Mouse (Mus musculus) heart, postnatal 25 days (tissue): ENCODE measurements around the gene Sdsl. TPM values are rescaled to one million over a fixed set of nuclear protein-coding genes. Genes with fewer than 3 reads are reported as not detected.
"Not testable (repeated sequence)": the region's sequence is repeated elsewhere in the genome, so short reads cannot be mapped to it uniquely, and the experiment has no call there.

Experiments used
- DNase-seq: peaks from one replicate; pipeline ENCODE4 v3.0.0; 2022; ENCODE audit warnings: low spot score
- intact Hi-C: fragments of 180-260 bp; cut with DNase I; formaldehyde crosslinking; loops from one replicate; pipeline ENCODE4 v1.15.1; 2025
- total RNA-seq, 2 experiments: library from RNA; stranded (reverse); gene quantifications; 2 replicates each; pipeline ENCODE4 v1.2.3; 2021

The Sdsl gene
- total RNA-seq: 1 to 10 TPM; 8.8 to 9.6 TPM

DNA sequence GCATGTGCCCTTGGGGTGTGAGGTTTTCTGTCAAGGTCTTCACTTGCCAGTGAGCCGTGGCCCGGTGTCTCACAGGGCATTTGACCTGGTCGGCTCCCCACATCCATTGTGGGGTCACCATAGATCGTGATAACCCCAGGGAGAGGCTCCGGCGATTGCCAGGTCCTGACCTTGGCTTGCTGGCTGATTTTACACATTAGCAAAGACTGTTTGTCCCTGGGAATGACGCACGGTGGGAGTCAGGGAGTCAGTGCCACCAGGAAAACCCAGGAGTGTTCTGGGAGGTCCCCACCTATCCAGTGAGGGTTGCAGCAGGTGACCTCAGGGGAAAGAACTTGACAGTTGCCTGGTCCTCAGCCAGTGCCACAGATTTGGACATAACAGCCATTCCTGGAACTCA lies at the start of gene Sdsl:
Gene Sdsl, minus strand, starts transcription at position 41 of the 400 bp plus-strand sequence.
- no peak for DNase-seq
- intact Hi-C loops: no loop called here

DNA sequence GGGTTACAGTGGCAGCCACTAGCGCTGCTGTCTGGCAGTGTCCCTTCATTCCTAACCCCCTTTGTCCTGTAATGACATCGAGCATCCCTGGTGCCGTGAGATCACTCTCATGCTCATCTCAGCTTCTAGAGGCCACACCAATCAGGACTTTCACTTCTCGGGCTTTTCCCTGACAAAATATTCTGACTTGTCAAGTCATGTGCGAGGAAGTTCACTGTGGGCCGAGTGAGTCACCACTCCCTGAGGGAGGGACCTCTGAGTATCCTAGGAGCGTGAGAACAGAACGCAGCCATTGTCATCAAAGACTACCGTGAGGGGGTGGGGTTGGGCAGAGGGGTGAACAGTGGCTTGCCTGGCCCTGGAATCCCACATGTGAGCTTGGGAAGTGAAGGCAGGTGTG lies 44.9 kb upstream of the Sdsl start:
- intact Hi-C loops: no loop called here
- DNase-seq: peak; percentile 68

DNA sequence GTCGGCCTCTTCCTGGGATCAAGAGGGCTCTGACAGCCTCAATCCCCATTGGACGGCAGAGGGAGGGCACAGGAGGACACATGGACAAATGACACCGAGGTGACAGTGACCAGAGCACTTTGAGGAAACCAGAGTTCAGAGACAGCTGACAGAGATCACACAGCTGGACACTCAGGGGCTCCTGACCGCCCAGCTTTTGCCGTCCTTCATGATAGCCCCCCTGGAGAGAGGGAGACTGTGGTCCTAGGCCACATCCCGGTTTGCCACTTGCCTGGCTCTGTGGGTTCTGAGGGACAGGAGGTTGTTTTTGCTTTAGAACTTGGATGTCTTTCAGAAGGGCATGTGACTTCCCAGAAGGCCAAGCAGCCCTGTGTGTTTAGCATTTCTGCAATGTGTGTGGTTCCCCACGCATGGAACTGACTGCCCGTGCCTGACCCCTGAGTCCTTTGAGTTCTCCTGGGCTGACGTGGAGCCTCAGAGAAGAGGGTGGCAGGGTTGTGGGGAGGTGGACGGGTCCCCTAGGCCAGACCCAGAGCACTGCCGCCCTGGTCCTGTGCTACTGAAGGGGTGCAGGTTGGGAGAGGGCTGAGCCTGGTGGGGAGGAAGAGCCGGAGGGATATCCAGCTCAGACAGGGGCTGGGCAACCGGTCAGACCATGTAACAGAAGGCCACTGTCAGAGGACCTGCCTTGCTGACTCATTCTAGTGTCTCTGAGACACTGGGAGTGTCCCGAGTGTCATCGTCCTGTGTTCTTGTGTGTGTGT lies 43.8 kb upstream of the Sdsl start:
- intact Hi-C loops: no loop called here
- DNase-seq: peak; percentile 26

DNA sequence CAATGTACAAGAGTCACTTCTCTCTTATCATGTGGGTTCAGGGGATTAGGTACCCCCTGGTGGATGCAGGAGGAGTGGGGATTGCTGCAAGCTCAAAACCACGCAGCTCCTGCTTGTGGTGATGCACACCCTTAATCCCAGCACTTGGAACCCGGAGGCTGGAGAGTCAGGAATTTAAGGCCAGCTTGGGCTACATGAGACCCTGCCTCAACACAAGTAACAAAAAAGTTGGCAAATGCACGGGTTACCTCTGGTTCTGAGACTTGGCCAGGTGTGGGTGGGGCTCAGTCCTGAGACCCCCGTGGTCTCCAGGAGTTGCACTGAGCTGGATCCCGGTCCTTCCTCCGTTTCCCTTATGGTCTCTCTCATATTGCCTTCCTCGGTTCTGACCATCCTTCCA lies 42.8 kb upstream of the Sdsl start:
- no peak for DNase-seq
- intact Hi-C loops: no loop called here

DNA sequence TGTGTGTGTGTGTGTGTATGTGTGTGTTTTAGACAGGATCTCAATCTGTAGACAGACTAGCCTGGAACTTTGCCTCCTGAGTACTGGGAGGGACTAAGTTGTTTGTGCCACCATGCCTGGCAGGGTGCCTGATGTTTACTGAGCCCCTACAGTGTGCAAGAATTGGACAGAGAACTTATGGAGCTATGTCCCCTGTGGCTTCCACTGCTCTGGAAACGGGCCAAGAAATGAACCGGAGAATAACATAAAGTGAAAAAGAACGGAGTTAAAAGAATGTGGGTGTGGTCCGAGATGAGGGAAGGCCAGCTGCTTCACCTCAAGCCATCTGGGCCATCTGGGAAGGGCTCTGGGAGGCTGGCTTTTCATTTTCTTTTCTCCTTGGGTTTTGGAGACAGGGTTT lies 42.1 kb upstream of the Sdsl start:
- DNase-seq: no peak
- intact Hi-C loops: loop anchor here (5.0 kb wide), 1 partner anchor 73 kb away; the partner anchor contains the start of genes Iqcd and Tpcn1

DNA sequence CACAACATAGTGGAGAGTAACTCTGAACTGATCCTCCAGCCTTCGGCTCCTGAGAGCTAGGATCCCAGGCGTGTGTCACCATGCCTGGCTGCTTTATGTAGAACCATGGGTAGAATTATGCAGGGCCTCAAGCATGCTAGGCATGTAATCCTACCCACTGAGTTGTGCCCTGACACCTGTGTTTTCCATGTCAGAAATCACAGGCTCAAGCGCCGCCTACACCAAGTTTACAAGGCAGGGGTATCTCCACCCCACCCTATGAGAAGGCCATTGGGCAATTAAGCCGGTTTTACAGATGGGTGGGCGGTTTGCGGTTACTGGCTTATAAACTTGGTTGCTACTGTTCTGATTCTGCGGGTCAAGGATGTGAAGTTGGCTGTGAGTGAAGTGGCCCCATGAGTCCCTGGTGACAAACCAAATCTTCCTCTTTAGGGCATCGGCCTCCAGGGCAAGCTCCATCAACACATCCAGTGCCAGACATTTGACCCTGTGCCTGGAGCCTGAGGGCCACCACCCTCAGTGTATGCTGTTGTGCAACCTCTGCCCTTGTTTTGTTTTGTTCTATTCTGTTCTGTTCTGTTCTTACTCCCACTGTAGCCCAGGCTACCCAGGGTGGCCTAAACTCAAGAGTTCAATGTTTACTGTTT lies 41.5 kb upstream of the Sdsl start:
- intact Hi-C loops: loop anchor here (5.0 kb wide), 1 partner anchor 73 kb away; the partner anchor contains the start of genes Iqcd and Tpcn1
- DNase-seq: no peak

DNA sequence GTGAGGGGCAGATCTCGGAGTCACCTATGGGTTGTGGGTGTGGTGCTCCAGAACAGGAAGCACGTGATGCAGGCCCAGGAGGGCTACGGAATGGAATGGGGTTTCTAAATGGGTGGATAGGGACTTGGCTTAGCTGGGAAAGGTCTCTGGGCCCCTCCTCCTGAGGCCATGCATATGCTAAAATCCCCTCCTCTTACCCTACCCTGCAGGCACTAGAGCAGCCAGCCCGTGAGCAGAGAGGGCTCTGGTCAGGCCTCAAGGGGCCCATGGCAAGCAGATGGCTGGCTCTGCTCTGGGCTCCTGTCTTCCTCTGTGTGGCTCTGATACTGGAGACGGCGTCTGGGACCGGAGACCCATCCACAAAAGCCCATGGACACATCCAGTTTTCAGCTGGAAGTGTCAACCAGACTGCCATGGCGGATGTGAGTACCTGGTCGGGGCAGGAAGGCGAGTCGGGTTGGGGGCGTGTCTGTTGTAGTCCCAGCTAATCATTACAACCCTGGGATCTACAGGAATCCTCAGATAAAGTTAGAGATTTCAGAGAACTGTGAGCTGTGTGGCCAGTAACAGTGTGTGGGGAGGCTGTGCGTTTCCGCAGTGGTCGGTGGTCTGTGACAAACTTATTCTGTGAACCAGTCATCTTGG lies 40.4 kb upstream of the Sdsl start:
- no peak for DNase-seq
- intact Hi-C loops: loop anchor here (5.0 kb wide), 1 partner anchor 74 kb away; the partner anchor contains the start of genes Iqcd and Tpcn1

DNA sequence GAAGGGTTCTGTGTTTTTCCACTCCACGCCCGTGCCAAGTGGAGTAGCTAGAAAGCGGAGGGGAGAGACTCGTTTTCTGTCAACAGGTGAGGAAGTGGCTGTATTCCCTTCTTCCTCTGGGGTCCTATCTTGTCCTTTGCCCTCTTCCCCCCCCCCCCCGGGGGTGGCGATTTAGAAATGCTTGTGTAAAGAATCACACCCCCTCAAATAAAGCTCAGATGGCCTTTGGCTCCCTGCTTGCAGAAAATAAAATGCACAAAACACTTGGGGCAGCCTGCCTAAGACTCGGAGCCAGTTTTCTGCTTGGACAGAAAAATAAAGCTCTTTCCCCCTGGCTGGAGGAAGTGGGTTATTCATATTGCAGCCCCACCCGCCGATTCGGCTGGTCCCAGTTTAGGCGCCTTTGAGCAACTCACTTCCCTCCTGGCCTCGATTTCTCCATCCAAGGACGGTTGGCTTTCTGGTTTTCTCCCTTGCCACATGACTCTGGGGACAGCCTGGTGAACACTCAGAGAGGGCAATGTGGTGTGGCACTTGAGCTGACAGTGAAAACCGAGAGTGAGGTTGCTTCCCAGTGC lies 39.1 kb upstream of the Sdsl start:
- intact Hi-C loops: loop anchor here (5.0 kb wide), 1 partner anchor 76 kb away; the partner anchor contains the start of genes Iqcd and Tpcn1
- DNase-seq: peak; percentile 35

DNA sequence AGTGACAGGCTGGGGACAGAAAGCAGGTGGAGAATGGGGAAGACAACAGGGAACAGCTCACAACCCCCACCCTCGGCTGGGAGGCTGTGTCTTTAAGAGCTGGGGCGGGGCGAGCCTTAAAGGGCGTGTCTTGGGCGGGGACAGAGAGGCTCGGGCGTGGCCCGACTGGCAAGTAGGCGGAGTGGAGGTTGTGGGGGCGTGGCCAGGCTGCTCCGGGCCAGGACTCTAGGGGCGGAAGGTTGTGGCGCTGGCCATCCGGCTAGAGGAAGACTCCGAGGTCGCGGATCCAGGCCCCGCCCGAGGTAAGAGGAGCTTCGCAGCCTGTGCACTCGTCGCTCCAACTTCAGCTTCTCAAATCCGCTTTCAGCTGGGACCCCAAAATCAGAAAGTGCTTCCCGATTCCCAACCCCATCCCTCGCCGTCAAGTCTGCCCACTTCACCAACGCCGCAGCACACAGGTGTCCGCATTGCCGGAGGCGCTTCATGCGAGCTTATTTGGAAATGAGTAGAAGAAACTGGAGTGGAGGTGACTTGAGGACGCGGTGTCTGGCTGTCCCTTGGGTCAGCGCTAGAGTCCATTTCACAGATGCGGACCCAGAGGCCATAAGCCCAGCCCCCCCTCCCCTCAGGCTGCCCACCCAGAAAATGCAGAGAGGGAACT lies 38.5 kb upstream of the Sdsl start, which contains the start of gene Slc8b1:
Gene Slc8b1, plus strand, starts transcription at position 187 of the 661 bp plus-strand sequence.
- intact Hi-C loops: loop anchor here (5.0 kb wide), 1 partner anchor 76 kb away; the partner anchor contains the start of genes Iqcd and Tpcn1

DNA sequence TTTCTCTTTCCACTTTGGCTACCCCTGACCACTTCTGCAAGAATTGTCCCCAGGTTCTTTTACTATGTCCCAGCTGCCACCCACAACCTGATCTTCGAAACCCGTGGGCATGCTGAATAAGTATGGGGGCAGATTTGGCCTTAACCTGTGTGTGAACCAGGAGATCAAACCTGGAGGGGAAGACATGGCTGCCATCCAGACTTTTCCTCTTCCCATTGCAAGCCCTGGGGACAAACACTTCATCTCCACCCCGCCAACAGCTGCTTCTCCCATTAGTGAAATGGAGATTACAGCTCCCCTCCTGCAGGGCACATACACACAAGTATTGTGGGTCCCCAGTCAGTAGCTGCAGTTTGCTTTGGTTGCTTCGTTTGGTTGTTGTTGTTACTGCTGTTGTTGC lies 34.7 kb upstream of the Sdsl start:
- DNase-seq: no peak
- intact Hi-C loops: no loop called here

More for the DNA sequence above, 38.5 kb upstream of the Sdsl start, which contains the start of gene Slc8b1:
- peak; percentile 93 for DNase-seq

DNA sequence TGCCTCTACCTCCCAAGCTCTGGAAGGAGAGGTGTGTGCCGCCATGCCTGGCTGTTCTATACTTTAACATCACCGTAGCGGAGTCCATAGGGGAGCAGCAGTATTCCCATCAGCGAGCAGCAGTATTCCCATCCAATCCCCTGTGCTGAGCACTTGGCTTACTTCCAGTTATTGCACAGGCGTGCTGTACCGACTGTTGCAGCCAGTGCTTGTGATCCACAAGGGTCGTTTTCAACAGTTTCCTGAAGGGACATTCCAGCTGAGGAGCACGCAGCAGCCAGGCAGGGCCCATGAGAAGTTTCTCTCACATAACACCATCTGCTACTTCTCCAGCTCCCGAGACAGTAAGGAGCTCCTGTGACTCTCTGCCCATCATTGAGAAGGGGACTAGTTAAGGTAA lies 33.9 kb upstream of the Sdsl start:
- intact Hi-C loops: no loop called here
- DNase-seq: no peak

DNA sequence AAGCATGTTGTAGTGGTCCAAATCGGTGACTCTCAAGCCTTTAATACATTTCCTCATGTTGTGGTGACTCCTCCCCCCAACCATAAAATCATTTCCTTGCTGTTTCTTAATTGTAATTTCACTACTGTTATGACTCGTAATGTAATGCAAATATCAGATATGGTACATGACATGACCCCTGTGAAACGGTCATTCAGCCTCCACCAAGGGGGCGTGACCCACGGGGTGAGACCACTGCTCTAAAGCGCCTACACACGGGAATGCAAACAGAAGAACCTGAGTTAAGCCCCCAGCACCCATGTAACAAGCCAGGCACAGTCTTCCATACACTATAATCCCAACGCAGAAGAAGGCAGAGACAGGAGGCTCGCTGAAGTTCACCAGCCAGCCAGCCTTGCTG lies 33.2 kb upstream of the Sdsl start:
- intact Hi-C loops: loop anchor here (1.0 kb wide), 1 partner anchor 100 kb away; no protein-coding TSS in a partner anchor
- no peak for DNase-seq

DNA sequence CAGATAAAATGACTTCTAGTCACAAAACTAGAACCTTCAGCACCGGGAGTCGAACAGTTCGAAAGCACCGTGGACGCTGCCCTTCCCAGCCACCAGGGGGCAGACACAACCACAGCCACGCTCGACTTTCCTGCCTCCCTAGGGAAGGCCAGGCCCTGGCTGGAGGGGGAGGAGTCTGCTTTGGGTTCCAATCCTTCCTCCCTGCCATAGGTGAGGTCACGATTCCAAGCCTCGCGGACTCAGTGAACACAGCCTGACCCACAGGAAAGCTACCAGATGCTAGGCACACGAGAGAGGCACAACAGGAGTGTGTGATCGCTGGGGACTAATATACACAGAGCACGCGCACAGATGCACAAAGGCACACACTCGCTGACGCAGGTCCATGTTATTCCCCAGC lies 32.8 kb upstream of the Sdsl start:
- intact Hi-C loops: loop anchor here (1.0 kb wide), 1 partner anchor 100 kb away; no protein-coding TSS in a partner anchor
- peak; percentile 66 for DNase-seq

DNA sequence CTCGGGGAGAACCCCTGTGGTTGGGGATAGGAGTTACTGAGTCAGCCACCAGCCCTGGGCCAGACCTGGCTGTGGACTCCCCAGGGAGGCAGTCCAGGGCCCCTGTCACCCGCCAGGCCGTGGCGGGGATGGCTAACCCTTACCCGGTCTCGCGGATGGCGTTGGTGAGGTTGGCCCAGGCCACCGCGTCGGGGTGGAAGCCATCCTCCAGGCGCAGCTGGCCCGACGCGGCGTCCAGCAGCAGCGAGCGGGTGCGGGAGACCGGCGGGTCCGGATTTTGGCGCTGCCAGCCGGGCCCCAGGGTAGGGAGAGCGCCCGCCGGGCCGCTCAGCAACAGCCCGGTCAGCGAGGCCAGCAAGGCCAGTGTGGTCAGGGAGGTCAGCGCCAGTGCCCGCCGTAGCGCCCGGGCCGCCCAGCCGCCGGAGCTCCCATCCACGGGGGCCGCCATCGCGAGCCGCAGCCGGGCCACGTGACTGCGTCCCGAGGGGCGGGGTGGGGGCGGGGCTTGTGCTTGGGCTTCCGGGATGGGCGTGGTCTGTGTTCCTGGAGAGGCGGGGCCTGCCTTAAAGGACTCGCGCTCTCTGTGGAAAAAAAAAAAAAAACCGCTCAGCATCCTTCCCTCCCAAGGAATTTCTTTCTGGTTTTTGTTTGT lies 30.7 kb upstream of the Sdsl start, which contains the start of gene Plbd2:
Gene Plbd2, minus strand, starts transcription at position 482 of the 652 bp plus-strand sequence.
- DNase-seq: peak; percentile 53
- intact Hi-C loops: no loop called here

DNA sequence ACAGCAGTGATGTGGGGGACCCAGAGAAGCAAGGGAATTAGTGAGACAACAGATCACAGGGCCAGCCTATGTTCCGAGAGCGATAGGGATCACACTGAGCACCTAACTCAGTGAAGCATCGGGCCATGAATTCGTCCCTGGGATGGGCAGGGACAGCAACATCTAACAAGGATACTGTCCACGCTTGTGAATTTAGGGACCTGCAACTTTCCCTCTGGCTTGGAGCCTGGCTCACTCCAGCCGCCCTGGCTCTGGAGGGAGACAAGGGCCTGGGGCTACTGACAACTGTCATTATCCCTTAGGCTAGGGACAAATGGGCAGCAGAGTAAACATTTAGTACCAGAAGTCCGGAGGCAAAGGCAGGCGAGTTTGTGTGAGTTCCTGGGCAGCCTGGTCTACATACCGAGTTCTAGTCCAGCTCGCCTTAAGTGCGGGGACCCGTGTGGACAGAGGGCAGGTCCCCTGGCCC lies 30.1 kb upstream of the Sdsl start:
- intact Hi-C loops: no loop called here

DNA sequence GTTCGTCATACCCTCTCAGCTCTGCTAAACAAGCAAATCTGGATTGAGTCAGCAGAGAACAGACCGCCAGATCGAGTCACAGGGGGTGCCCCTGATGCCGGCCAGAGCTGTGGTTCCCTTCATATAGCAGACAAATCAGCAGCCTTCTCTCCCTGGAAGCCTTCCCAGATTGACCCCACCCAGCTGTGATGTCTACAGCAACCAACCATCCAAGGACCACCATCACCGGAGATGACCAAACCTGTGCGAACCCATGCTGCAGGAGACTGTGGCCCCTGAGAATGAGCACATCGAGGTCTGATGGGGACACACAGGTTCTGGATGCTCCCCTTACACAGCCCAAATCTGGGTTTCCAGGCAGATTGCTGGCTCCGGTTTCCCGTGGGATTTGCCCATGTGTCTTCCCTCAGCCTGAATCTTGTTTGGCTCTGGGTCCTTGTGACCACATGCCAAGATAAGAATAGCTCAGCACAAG lies 29.6 kb upstream of the Sdsl start:
- intact Hi-C loops: no loop called here

More for the DNA sequence above, 30.1 kb upstream of the Sdsl start:
- DNase-seq: no peak

DNA sequence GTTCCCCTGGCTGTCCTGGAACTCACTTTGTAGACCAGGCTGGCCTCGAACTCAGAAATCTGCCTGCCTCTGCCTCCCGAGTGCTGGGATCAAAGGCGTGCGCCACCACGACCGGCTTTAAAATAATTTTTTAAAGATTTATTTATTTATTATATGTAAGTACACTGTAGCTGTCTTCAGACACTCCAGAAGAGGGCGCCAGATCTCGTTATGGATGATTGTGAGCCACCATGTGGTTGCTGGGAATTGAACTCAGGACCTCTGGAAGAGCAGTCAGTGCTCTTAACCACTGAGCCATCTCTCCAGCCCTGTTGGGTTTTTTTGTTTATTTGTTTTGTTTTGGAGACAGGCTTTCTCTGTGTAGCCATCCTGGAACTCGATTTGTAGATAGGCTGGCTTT lies 28.0 kb upstream of the Sdsl start:
- intact Hi-C loops, DNase-seq: not testable (repeated sequence)

More for the DNA sequence above, 29.6 kb upstream of the Sdsl start:
- no peak for DNase-seq

DNA sequence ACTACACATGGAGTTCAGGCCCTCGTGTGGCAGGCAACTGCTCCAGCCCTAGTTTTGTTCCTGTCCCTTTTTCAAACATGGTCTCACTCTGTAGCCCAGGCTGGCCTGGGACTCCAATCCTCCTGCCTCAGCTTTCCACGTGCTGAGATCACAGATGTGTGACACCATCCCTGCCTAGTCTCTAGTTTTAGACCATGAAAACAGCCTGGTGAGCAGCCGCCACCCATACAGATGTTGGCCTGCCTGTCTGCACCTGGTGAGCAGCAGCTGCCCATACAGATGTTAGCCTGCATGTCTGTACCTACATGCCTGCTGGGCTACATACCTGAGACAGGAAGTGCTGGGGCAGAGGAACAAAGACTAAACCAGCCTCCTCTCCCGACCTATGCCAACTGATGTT lies 26.6 kb upstream of the Sdsl start:
- DNase-seq: no peak
- intact Hi-C loops: no loop called here

DNA sequence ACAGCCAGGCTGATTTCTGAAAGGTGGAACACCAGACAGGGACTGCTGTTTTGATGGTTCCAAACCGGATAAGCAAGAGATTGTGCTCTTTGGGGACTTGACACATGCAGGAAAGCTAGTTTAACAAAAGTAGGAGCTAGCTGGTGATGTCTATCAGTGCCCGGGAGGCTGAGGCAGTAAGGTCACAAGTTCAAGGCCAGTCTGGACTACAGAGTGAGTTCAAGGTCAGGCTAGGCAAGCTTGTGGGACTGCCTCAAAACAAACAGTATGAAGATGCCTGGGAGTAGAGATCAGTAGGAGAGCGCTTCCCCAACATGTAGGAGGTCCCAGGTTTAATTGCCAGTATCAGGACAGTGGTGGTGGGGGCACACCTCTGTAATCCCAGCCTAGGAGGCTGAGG lies 24.5 kb upstream of the Sdsl start:
- intact Hi-C loops: no loop called here
- no peak for DNase-seq
